Mouse (Mus musculus) c-Kit-negative CD71-positive TER-119-positive erythroid progenitor cells, embryonic 14.5 days (primary cell): ENCODE results near the gene Ptpa.
A peak's percentile ranks its signal among the peaks of the same experiment; 100 is the strongest.

Source experiments
- DNase-seq: peaks from one replicate; pipeline ENCODE4 v3.0.0-alpha.2; 2013; ENCODE audit warnings: low read depth, low spot score

The Ptpa gene

GRCm38 (mm10) chr2:30437791-30438190, 22.0 kb downstream of the Ptpa start:
- no peak for DNase-seq

GRCm38 (mm10) chr2:30439631-30440030, 23.8 kb downstream of the Ptpa start:
- no peak for DNase-seq

- no peak for DNase-seq
Observed at GRCm38 (mm10) chr2:30440211-30440700, 24.4 kb downstream of the Ptpa start.

- peak; percentile 39 for DNase-seq
Observed at GRCm38 (mm10) chr2:30440701-30441517, 25.1 kb downstream of the Ptpa start.

- DNase-seq: no peak
Observed at GRCm38 (mm10) chr2:30441518-30442497, 26.0 kb downstream of the Ptpa start.

- DNase-seq: no peak
Observed at GRCm38 (mm10) chr2:30442498-30442890, 26.7 kb downstream of the Ptpa start.

GRCm38 (mm10) chr2:30443281-30443680, 27.4 kb downstream of the Ptpa start:
- no peak for DNase-seq

- DNase-seq: no peak
Observed at GRCm38 (mm10) chr2:30444006-30444405, 28.2 kb downstream of the Ptpa start.

- DNase-seq: no peak
Observed at GRCm38 (mm10) chr2:30444450-30444849, 28.6 kb downstream of the Ptpa start.

GRCm38 (mm10) chr2:30445312-30445711, 29.5 kb downstream of the Ptpa start:
- no peak for DNase-seq

- no peak for DNase-seq
Observed at GRCm38 (mm10) chr2:30446891-30447826, 31.3 kb downstream of the Ptpa start.

- DNase-seq: no peak
Observed at GRCm38 (mm10) chr2:30448371-30448770, 32.5 kb downstream of the Ptpa start.

- no peak for DNase-seq
Observed at GRCm38 (mm10) chr2:30450530-30450929, 34.7 kb downstream of the Ptpa start.

GRCm38 (mm10) chr2:30451525-30451924, 35.7 kb downstream of the Ptpa start:
- DNase-seq: no peak

GRCm38 (mm10) chr2:30453570-30453969, 37.7 kb downstream of the Ptpa start:
- DNase-seq: no peak

- DNase-seq: no peak
Observed at GRCm38 (mm10) chr2:30454587-30454986, 38.7 kb downstream of the Ptpa start.

GRCm38 (mm10) chr2:30456104-30456980, 40.5 kb downstream of the Ptpa start:
- no peak for DNase-seq

GRCm38 (mm10) chr2:30458349-30458748, 42.5 kb downstream of the Ptpa start:
- DNase-seq: no peak

GRCm38 (mm10) chr2:30459241-30459640, 43.4 kb downstream of the Ptpa start:
- no peak for DNase-seq

GRCm38 (mm10) chr2:30463341-30463761, 47.5 kb downstream of the Ptpa start:
- DNase-seq: no peak
